Mouse (Mus musculus) ovary, postnatal 10 days (tissue): ENCODE measurements around the gene Ranbp10.
"Not testable (repeated sequence)": the region's sequence is repeated elsewhere in the genome, so short reads cannot be mapped to it uniquely, and the experiment has no call there.

Experiments
- DNase-seq: peaks from one replicate; pipeline ENCODE4 v3.0.0; 2022; ENCODE audit warnings: low spot score

Gene Ranbp10

GRCm38 (mm10) chr8:105833740-105834139, 6.6 kb upstream of the Ranbp10 start:
- DNase-seq, result not testable (repeated sequence)

- no peak for DNase-seq
Observed at GRCm38 (mm10) chr8:105826379-105826778, 771 bp downstream of the Ranbp10 start.

- no peak for DNase-seq
Observed at GRCm38 (mm10) chr8:105825506-105825905, 1.6 kb downstream of the Ranbp10 start.

GRCm38 (mm10) chr8:105820925-105821324, 6.2 kb downstream of the Ranbp10 start:
- DNase-seq, result no peak

GRCm38 (mm10) chr8:105819659-105820058, 7.5 kb downstream of the Ranbp10 start:
- no peak for DNase-seq

GRCm38 (mm10) chr8:105813241-105813640, 13.9 kb downstream of the Ranbp10 start:
- DNase-seq, result no peak

- no peak for DNase-seq
Observed at GRCm38 (mm10) chr8:105812511-105812910, 14.6 kb downstream of the Ranbp10 start.

GRCm38 (mm10) chr8:105811543-105811942, 15.6 kb downstream of the Ranbp10 start:
- no peak for DNase-seq

- no peak for DNase-seq
Observed at GRCm38 (mm10) chr8:105811061-105811460, 16.1 kb downstream of the Ranbp10 start.

GRCm38 (mm10) chr8:105810245-105810786, 16.8 kb downstream of the Ranbp10 start:
- DNase-seq, result no peak

- no peak for DNase-seq
Observed at GRCm38 (mm10) chr8:105808480-105808879, 18.7 kb downstream of the Ranbp10 start.

- DNase-seq, result no peak
Observed at GRCm38 (mm10) chr8:105807766-105808165, 19.4 kb downstream of the Ranbp10 start.

GRCm38 (mm10) chr8:105805964-105806363, 21.2 kb downstream of the Ranbp10 start:
- DNase-seq, result no peak

- DNase-seq, result no peak
Observed at GRCm38 (mm10) chr8:105805346-105805745, 21.8 kb downstream of the Ranbp10 start.

- no peak for DNase-seq
Observed at GRCm38 (mm10) chr8:105804797-105805196, 22.4 kb downstream of the Ranbp10 start.

- DNase-seq, result no peak
Observed at GRCm38 (mm10) chr8:105801153-105801904, 25.8 kb downstream of the Ranbp10 start.

GRCm38 (mm10) chr8:105799091-105799812, 27.9 kb downstream of the Ranbp10 start:
- DNase-seq, result peak; percentile 28

GRCm38 (mm10) chr8:105798408-105798807, 28.7 kb downstream of the Ranbp10 start:
- DNase-seq, result no peak

GRCm38 (mm10) chr8:105795785-105796184, 31.4 kb downstream of the Ranbp10 start:
- DNase-seq, result no peak

- no peak for DNase-seq
Observed at GRCm38 (mm10) chr8:105794009-105794598, 33.0 kb downstream of the Ranbp10 start.

- DNase-seq, result no peak
Observed at GRCm38 (mm10) chr8:105793331-105793730, 33.8 kb downstream of the Ranbp10 start.

- no peak for DNase-seq
Observed at GRCm38 (mm10) chr8:105789626-105790025, 37.5 kb downstream of the Ranbp10 start.

GRCm38 (mm10) chr8:105788927-105789326, 38.2 kb downstream of the Ranbp10 start:
- no peak for DNase-seq
